8 mouse cellular contexts compared by ENCODE assay signal in the genomic region with DNA sequence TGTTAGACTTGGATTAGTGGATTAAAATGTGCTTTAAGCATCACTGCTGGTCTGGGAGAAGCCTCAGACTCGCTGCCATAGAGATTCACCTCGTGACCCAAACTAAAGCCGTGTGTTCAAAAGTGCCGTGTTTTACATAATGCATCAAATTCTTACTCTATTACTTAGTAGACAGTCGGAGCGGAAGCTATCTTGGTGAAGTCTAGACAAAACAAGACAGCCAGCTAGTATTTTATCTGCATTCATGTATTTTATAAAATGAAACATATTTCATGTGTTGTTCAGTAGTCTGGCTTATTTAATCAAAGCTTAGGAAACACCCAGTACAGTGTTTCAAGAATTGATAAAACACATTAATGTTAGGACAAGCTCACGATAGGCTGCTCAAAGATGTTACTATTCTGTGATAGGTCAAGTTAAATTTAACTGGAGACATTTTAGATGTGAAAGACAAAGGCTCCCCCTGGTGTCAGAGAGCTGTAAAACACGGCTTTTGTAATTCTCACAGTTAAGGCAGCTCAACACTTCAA. TPM values are rescaled to one million over a fixed set of nuclear protein-coding genes. Genes with fewer than 3 reads are reported as not detected.
DNase-seq lines count a peak whose midpoint lies in the region; ATAC-seq and TF ChIP-seq lines count a peak whose summit lies in the region.

Gene Mttp, minus strand, starts transcription at position 327 of the 530 bp plus-strand sequence.

- no peaks in the 10 kb centered on the region for H3K27me3 ChIP-seq in heart, postnatal 0 days (ENCODE audit: control insufficient read depth, insufficient read depth, low read length)
- no peaks in the 10 kb centered on the region for H3K27me3 ChIP-seq in liver, embryonic 14.5 days (ENCODE audit: control insufficient read depth, insufficient read depth, low read length)
- H3K27me3 ChIP-seq in neural tube, embryonic 11.5 days (ENCODE audit: control insufficient read depth, insufficient read depth, low read length): no peaks in the 10 kb centered on the region
- no peaks in the 10 kb centered on the region for H3K27me3 ChIP-seq in stomach, embryonic 16.5 days (ENCODE audit: control insufficient read depth, insufficient read depth, low read length)

- peak within 1 kb of the TSS; percentile 73 for H3K4me3 ChIP-seq in heart, postnatal 0 days (ENCODE audit: low read depth, low read length)
- peak within 1 kb of the TSS; percentile 85 to 94 for H3K4me3 ChIP-seq in liver, embryonic 14.5 days (ENCODE audit: insufficient read depth in 1 of 2, low read depth in 2 of 2, low read length in 2 of 2)
- H3K4me3 ChIP-seq in neural tube, embryonic 11.5 days (ENCODE audit: low read depth, low read length): peak within 1 kb of the TSS; percentile 65
- H3K4me3 ChIP-seq in stomach, embryonic 16.5 days (replicated peaks; ENCODE audit: low read length): peak within 1 kb of the TSS; percentile 74

- H3K36me3 ChIP-seq in heart, postnatal 0 days (replicated peaks; ENCODE audit: control insufficient read depth, insufficient read depth, low read length): no peaks in the 10 kb centered on the region
- H3K36me3 ChIP-seq in liver, embryonic 14.5 days (replicated peaks; ENCODE audit: control insufficient read depth, insufficient read depth, low read depth): no peaks in the 10 kb centered on the region
- no peaks in the 10 kb centered on the region for H3K36me3 ChIP-seq in neural tube, embryonic 11.5 days (ENCODE audit: control insufficient read depth, insufficient read depth, low read length)
- H3K36me3 ChIP-seq in stomach, embryonic 16.5 days (ENCODE audit: control insufficient read depth, insufficient read depth, low read length): peaks cover 4% of the 10 kb centered on the region; the same call in 1 of the 2 replicates

- WGBS in heart, postnatal 0 days: under 1% methylated on average over 8 of the region's 8 CpGs
- 2% methylated on average over 8 of the region's 8 CpGs for WGBS in liver, embryonic 14.5 days (ENCODE audit: insufficient replicate concordance)
- 6% methylated on average over 8 of the region's 8 CpGs for WGBS in neural tube, embryonic 11.5 days
- under 1% methylated on average over 8 of the region's 8 CpGs for WGBS in stomach, embryonic 16.5 days

- no peak; the same call in 1 of the 2 replicates for TF ChIP-seq EP300 in heart, postnatal 0 days (IDR thresholded peaks at IDR 0.05; ENCODE audit: low read depth)
- peak; percentile 25; the same call in 1 of the 2 replicates for TF ChIP-seq EP300 in liver, embryonic 14.5 days (IDR thresholded peaks at IDR 0.05; ENCODE audit: low read depth)

- no peaks in the 10 kb centered on the region for H3K4me1 ChIP-seq in heart, postnatal 0 days (ENCODE audit: control insufficient read depth, insufficient read depth)
- peaks cover 5% of the 10 kb centered on the region in 2 experiments for H3K4me1 ChIP-seq in liver, embryonic 14.5 days (replicated peaks; ENCODE audit: control insufficient read depth in 2 of 2, insufficient read depth in 2 of 2, low read length in 1 of 2)
- H3K4me1 ChIP-seq in neural tube, embryonic 11.5 days (ENCODE audit: control insufficient read depth, insufficient read depth, low read length): no peaks in the 10 kb centered on the region
- H3K4me1 ChIP-seq in stomach, embryonic 16.5 days (ENCODE audit: control insufficient read depth, insufficient read depth, low read length): peaks cover 3% of the 10 kb centered on the region; the same call in 1 of the 2 replicates

- no peaks in the 10 kb centered on the region for H3K9me3 ChIP-seq in heart, postnatal 0 days (replicated peaks; ENCODE audit: control insufficient read depth, low read length)
- no peaks in the 10 kb centered on the region for H3K9me3 ChIP-seq in liver, embryonic 14.5 days (ENCODE audit: control insufficient read depth, low read length)
- H3K9me3 ChIP-seq in neural tube, embryonic 11.5 days (ENCODE audit: control insufficient read depth, low read length): no peaks in the 10 kb centered on the region
- no peaks in the 10 kb centered on the region for H3K9me3 ChIP-seq in stomach, embryonic 16.5 days (replicated peaks; ENCODE audit: control insufficient read depth, low read length)

- peak within 1 kb of the TSS; percentile 90 for H3K4me2 ChIP-seq in heart, postnatal 0 days (ENCODE audit: low read depth, low read length)
- peak within 1 kb of the TSS; percentile 86 for H3K4me2 ChIP-seq in liver, embryonic 14.5 days (ENCODE audit: low read depth)
- peak within 1 kb of the TSS; percentile 74 for H3K4me2 ChIP-seq in neural tube, embryonic 11.5 days (ENCODE audit: low read depth)
- peak within 1 kb of the TSS; percentile 79 for H3K4me2 ChIP-seq in stomach, embryonic 16.5 days (ENCODE audit: low read depth, low read length)

- peak; percentile 73 for TF ChIP-seq CTCF in heart, postnatal 0 days (IDR thresholded peaks at IDR 0.05; ENCODE audit: low read depth)
- peak; percentile 69 for TF ChIP-seq CTCF in liver, embryonic 14.5 days (IDR thresholded peaks at IDR 0.05; ENCODE audit: low read depth)

- peak; percentile 86 for DNase-seq in ES-CJ7 (ENCODE audit: low read depth, low spot score)
- DNase-seq in c-Kit-positive CD71-negative TER-119-negative erythroid progenitor cells, embryonic 14.5 days (ENCODE audit: low read depth): peak; percentile 86
- DNase-seq in fibroblast of lung, adult 2 months (ENCODE audit: low read depth): peak; percentile 58
- DNase-seq in heart, postnatal 0 days (ENCODE audit: low spot score): peak; percentile 92
- DNase-seq in kidney, postnatal 36 days: peak; percentile 86 to 87
- DNase-seq in liver, embryonic 14.5 days (ENCODE audit: low read depth in 3 of 3, low spot score in 3 of 3): peak; percentile 79 to 86 (median 82)
- peak; percentile 82 for DNase-seq in neural tube, embryonic 11.5 days (ENCODE audit: low spot score)

- H3K9ac ChIP-seq in heart, postnatal 0 days (replicated peaks; ENCODE audit: low read depth, low read length): peak within 1 kb of the TSS; percentile 67
- H3K9ac ChIP-seq in liver, embryonic 14.5 days (replicated peaks): peak within 1 kb of the TSS; percentile 92
- H3K9ac ChIP-seq in neural tube, embryonic 11.5 days (ENCODE audit: low read length): peak within 1 kb of the TSS; percentile 89
- H3K9ac ChIP-seq in stomach, embryonic 16.5 days (ENCODE audit: low read length): peak within 1 kb of the TSS; percentile 93

- ATAC-seq in heart, postnatal 0 days (ENCODE audit: insufficient read depth, low read depth): no peak
- ATAC-seq in liver, embryonic 14.5 days (ENCODE audit: insufficient read depth): peak; percentile 27
- peak; percentile 21; the same call in 1 of the 2 replicates for ATAC-seq in neural tube, embryonic 11.5 days (ENCODE audit: insufficient read depth, low FRiP score, low TSS enrichment)
- ATAC-seq in stomach, embryonic 16.5 days (ENCODE audit: insufficient read depth, low FRiP score): 0 out of 2 replicates have a peak, but pooled peaks have one; percentile 8

- H3K27ac ChIP-seq in heart, postnatal 0 days (ENCODE audit: low read depth): peak within 1 kb of the TSS; percentile 98
- peak within 1 kb of the TSS; percentile 86 for H3K27ac ChIP-seq in liver, embryonic 14.5 days
- peak within 1 kb of the TSS; percentile 98 for H3K27ac ChIP-seq in neural tube, embryonic 11.5 days (ENCODE audit: low read depth, low read length)
- peak within 1 kb of the TSS; percentile 100 for H3K27ac ChIP-seq in stomach, embryonic 16.5 days (ENCODE audit: low read length)

RNA-seq across cellular contexts. Expression of gene Mttp, which starts in this region (rescaled TPM):
- 1.5 and 3.9 TPM in 2 replicates for total RNA-seq in heart, postnatal 0 days (2014; rRNA removed; ENCODE audit: low replicate concordance)
- 5.9 and 6.2 TPM in 2 replicates for polyA plus RNA-seq in heart, postnatal 0 days (2015; fragmentation: Nextera tagmentation; extraction: Ambion mirVana)
- polyA plus RNA-seq in liver, embryonic 14.5 days (2012; rRNA removed): 11.2 and 16.0 TPM in 2 replicates
- polyA plus RNA-seq in liver, embryonic 14.5 days (2014; fragmentation: Nextera tagmentation; extraction: Ambion mirVana): 30.7 and 34.8 TPM in 2 replicates
- 7.5 and 7.8 TPM in 2 replicates for polyA plus RNA-seq in neural tube, embryonic 11.5 days (2014; fragmentation: Nextera tagmentation; extraction: Ambion mirVana)
- 56.2 and 63.7 TPM in 2 replicates for polyA plus RNA-seq in stomach, embryonic 16.5 days (2015; fragmentation: Nextera tagmentation; extraction: Ambion mirVana)
